Mouse (Mus musculus) urinary bladder, postnatal 4 days (tissue): ENCODE measurements at regions not wholly inside any gene's neighbourhood (a gene's known extent, or its start where the extent isn't known, plus 50 kb on each side); places are given as distances from the start of the nearest gene placed in this dataset.

Experiments
- DNase-seq, 2 experiments: peaks; one replicate each; pipeline ENCODE4 v3.0.0; 2021 to 2022; ENCODE audit warnings: low spot score in 2 of 2

DNA sequence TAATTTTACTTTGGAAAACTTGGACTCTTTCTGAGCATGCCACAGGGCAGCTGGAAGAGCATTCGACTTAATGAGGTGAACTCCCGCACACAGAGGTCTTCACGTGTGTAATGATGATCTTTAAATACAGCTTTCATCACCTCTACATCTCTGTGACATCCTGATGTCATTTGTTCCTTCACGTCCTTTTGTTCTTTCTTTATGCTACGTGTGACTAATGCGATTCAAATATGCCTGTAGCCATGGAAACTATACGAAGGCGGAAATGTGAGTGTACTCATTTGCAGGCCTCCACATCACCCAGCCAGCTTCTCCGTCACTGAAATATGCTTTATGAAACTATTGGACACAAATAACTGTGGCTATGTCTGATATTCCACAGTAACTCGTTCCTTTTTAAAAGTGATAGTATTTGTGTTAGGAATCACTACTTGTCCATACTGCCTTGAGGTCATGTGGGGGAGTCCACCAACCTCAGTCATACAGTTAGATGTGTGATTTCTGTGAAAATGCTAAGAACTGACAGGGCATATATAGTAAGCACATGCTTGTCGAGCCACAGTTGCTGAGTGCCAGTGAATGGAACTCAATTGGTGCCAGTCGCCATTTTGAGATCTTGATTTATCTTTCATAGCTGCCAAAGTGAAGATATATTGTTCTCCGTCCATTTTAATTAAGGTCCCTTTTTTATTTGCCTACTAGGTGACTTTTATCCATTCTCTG lies 145.9 kb downstream of the Plk2 start:
- DNase-seq, result no peak

GRCm38 (mm10) chr13:110541288-110542148 lies 146.7 kb downstream of the Plk2 start:
- no peak for DNase-seq

GRCm38 (mm10) chr13:110542303-110543065 lies 147.6 kb downstream of the Plk2 start:
- no peak for DNase-seq

DNA sequence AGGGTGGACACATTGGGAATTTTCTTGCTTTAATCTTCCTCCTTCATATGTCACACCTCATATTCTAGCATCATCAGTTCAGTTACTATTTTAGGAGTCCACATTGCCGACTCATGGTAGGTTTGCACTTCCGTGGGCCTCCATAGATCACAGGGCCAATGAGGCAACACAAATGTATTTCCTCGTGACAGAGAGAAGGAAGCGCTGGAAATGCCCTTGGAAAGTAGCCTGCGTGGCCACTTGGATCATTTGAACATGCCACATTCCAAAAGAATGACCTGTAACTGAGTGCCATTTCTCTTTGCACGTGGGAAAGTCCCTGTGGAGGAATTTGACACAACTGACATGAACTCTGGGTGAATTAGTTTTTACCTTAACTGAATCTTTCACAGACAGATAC lies 150.6 kb downstream of the Plk2 start:
- no peak for DNase-seq

DNA sequence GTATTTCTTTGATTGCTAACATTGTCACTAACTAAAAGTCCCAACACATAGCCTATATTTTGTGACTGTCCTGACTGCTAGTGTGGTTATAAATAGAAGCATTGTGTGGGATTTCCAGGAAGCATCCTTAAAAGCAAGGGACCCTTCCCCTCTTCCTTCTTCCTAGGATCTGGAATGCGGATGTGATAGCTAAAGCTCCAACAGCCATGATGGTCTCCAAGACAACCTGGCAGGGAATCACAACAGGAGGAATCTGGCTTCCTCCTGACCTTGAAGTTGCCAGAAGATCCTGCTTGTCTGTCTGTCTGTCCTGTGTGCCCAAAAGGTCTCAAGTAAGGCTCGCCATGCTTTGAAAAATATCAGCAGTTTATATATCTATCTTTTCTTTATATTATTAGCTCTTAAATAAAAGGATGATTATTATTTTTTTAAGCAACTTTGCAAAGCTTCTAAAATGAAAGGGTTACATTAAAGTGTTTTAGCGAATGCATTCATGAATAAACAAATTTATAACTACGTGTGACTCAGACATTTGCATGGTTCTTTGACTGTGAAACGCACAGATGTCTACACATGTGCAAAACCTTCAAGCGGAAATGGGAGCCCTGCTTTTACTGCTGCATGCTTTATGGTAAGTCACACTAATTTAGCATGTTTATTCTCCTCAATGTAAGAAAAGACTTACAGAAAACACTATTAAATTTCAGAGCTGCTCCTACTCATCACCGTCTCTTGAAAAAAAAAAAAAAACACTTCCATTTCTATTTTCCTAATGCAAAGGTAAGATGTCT lies 160.9 kb downstream of the Plk2 start:
- DNase-seq, result no peak

GRCm38 (mm10) chr13:110556355-110557095 lies 161.7 kb downstream of the Plk2 start:
- no peak for DNase-seq

DNA sequence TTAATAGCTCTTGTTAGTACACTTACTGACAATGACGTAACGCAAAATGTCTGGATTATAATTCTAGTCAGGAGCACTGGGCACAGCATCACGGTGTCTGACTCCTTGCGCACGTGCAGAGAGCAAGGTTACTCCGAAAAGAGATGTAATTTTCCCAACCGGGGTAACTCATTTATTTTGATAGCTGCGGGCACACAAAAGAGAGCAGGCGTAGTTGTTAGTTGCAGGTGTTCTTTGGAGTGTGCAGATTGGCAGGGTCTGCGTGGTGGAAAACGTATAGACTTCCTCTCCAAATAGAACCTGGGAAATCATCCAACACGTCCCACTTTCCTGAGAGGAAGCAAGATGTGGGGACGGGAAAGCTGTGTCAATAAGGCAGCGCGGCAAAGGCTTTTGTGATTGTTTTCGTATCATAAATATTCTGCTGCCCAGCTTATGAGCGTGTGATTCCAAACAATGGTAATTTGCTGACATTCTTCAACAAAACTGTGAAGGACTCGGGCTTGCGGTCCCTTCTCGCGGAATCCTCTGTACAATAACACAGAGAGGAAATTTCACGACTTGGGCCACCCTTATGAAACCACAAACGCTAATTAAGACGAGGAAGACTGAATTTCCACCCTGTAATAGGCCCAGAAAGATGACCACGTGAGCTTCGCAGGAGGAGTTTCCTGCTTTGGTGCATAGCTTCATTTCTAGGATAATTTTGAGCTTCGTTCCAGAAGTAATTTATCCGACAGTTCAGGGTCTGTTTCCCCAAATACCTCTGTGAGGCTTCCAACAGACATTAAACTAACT lies 163.3 kb downstream of the Plk2 start:
- no peak for DNase-seq

- DNase-seq, result no peak
Observed at GRCm38 (mm10) chr13:110560566-110560965, 165.7 kb downstream of the Plk2 start.

DNA sequence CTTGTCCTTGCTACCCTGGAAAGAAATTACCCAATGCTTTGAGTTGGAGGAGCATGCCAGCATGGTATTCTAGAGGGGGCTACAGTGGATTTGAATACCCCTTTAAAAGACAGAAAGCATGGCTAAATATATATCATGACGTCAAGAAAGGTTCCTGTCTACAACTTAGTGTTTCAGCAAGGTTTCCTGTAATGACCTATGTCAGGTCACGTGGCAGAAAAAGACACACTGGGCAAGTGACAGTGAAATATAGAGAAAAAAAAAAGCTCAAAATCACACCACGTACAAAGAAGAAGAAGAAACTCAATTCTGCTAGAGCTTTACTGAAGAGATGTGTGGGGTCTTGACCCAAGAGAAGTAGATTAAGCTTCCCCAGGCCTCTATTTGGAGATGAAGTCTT lies 167.7 kb downstream of the Plk2 start:
- DNase-seq, result no peak

DNA sequence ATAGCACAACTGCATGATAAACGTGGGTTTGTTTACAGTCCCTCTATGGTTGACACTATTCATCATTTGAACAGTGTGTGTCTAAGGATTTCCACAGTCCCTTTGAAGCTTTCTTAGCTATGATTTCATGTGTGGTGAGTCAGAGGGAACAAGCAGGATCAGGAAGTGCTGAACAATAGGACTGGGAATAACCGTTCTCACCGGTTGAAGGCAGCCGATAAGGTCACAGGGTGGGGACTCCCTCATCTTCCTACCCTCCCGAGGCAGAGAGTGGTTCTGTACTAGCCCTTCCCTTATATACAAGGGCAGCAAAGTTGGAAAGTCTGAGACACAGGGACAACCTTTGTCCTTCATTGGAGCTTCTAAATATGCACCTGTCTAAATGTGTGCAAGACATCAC lies 168.1 kb downstream of the Plk2 start:
- DNase-seq, result no peak

- DNase-seq, result no peak
Observed at GRCm38 (mm10) chr13:110563967-110564366, 169.1 kb downstream of the Plk2 start.

GRCm38 (mm10) chr13:110568482-110569179 lies 173.8 kb downstream of the Plk2 start:
- no peak for DNase-seq

DNA sequence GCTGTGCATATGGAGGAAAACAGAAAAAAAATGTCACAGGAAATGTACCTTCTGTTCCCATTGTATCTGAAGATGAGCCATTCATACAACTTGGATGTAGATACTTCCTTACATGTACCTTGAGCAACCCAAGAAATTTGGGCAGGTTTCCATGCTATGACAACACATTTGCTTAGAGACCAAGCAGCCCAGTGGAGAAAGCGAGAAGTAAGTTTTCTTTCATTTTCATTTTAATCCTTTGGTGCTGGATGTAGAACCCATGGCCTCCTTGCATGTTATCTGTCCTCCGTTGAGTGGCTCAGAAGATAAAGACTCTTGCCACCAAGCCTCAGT lies 174.3 kb downstream of the Plk2 start:
- no peak for DNase-seq

DNA sequence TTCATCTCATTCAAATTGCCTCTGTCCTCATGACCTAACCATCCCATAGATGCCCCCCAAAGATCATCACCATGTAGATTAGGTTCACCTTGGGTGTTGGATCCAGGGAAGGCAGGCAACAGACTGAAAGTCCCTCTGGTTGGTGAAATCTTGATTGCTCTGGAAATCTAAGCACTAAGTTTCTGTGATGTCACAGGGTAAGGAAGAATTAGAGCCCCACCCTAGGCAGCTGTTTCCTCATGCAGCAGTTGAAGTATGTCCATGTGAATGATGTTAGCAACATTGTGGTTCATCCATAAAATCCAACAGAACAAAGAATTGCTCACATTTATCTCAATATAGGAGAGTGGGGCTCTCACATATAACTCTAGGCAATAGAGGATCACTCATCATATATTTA lies 175.5 kb downstream of the Plk2 start:
- no peak for DNase-seq

DNA sequence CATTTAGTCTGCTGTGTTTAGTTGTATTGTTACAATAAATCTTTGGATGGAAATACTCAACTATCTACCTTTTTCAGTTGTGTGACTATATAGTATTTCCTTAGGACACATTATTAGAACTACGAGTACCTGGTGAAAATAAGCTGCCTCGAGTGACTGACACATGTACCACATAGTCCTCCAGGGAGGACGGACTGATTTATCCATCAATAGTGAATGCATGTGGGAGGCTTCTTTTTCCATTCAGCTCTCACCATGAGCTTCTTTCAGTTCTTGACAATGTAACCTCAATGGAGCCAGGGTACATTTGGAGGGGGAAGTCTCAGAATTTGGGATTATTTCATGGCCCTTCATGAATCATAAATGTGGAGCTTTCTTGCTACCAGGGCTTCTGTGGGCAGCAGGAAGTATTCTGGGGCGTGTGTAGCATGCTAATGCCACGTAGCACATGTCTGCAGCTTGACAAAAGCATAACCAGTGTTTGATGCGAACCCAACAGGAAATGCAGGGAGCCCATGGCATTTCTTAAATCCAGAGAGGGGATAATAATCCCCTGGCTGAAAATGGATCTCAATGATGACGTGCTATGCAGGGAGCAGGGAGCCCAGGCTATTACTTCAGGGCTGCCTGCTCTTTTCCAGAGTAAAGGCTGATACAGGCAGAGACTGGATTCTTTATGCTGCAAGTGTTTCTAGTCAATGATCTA lies 178.7 kb downstream of the Plk2 start:
- no peak for DNase-seq

GRCm38 (mm10) chr13:110574764-110575471 lies 180.1 kb downstream of the Plk2 start:
- DNase-seq, result no peak

- no peak for DNase-seq
Observed at GRCm38 (mm10) chr13:110578159-110578558, 183.3 kb downstream of the Plk2 start.

DNA sequence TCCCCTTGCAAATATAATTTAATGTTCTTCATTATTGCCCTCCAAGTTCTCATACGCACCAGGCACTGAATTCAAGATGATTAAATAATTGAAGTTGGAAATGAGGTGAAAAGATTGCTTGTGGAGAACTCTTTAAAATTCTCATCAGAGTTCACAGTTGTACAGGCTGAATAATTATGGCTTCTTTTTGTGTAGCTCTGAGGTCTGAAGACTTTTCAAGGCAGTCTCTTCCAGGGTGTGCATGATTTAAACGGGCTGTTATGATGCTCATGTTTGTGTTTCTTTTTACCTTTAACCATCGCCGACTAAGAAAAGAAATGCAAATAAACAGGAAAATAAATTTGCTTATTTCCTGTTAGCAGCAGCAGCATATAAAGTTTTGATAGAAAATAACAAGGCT lies 185.3 kb downstream of the Plk2 start:
- DNase-seq, result no peak
